Mouse (Mus musculus): ENCODE measurements around the gene Fam71b.
A peak's percentile ranks its signal among the peaks of the same experiment; 100 is the strongest.
"Not testable (repeated sequence)": the region's sequence is repeated elsewhere in the genome, so short reads cannot be mapped to it uniquely, and the experiment has no call there.

Fam71b gene

DNA sequence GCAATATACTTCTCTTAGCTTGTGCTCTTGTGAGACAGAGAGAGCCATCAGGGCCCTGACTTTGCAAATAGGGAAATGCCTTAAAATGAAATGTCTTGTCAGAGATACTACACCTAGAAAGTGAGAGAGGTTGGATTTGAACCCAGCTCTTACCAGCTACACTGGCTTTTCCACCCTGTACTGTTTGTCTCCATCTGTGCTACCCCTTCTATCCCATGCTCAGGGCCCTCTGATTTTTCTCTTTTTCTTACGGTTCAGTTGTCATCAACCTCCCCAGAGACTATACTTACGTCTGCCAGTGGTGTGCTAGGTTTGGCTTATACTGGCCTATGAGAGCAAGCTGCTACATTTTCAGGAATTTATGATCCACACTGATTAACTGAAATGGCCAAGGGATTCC is 11.4 kb upstream of the Fam71b start:
- no peak for DNase-seq (ENCODE audit: low spot score in 2 of 2)

DNA sequence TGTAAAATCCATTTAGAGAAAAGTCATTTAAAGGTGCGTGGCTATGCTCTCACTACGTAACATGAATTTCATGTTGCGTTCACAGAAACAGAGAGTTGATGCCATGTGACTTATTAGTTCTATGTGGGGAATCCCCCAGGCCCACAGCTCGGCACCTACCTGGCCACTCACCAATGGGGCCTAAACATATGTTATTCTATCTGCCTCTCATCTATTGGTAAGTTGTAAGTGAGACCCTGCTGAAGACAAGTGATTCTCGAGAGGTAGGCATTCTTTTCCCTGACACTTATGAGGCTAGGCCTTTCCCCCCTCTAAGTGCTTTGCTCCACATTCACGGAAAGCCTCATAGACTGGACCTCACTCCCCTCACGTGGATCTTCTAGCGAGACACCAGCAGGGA is 9.8 kb upstream of the Fam71b start:
- DNase-seq (ENCODE audit: low spot score in 2 of 2): no peak

DNA sequence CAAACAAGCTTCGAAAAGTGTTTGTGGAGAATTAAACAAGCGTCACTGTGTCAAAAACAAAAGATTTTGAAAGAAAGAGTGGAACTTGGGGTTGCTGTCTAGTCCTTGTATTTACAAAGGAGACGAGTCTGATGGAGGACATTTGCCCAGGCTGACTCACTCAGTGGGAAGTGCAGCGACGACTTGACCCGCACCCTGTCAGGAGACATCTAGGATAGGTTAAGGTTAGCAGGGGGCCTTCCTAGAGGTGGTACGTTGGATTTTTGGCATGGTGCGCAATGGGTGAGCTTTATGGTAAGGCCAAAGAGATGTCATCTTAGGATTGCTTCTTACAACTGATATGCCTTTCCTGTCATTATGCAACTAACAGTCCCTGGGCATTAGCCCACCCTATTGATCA is 9.3 kb upstream of the Fam71b start:
- no peak for DNase-seq (ENCODE audit: low spot score in 2 of 2)

DNA sequence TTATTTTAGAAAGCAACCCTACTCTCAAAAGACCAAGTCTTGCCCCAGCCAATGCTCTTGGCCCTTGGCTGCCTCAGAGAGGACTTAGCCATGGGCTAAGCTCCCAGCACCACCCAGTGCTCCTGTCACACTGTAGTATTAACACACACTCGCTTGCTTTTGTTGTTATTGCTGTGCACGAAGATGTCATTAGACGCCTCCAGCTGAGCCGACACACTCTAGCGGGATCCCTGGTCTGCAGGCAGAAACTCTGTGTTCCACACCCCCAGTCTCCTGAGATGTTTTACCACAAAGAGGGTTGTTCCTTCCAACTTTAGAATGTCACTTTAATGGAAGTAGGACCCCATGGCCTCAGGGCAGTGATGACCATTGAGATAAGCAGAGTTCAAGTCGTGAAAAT is 7.9 kb upstream of the Fam71b start:
- DNase-seq (ENCODE audit: low spot score in 2 of 2): no peak

DNA sequence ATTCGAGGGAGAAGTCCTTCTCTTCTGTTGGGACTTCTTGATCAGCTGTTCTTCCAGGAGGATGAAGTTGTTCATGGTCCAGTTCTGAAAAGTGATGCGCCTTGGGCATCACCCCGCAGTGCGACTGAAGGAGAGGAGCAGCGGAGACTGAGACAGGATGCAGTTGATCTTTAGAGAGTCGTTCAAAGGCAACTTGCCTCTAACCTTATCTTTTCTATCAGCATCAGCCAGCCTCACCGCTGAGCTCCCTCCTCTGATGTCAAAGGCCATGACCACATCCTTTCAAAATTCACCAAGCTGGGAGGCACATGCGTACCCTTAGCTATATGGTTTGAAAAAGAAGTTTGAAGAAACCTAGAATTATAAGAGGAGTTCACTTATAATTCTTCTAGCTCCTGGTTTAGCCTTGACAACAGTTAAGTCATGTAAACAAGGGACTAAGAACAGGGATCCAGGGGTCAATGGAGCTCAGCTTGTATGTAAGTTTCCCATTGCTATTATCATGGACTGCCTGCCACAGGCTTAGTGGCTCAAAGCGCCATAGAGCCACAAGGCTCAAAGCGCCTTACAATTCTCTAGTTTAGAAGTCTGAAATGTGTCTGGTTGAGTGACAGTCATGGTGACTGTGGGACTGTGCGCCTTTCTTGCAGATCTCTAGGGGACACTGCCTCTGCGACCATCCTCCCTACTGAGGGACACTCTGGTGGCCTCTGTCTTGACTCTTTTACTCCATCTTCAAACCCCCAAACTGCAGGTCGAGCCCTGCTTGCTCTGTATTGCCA is 6.8 kb upstream of the Fam71b start, which contains the start of gene Itk:
TSS of gene Itk (minus strand) at position 180 of the 782 bp plus-strand sequence.
- no peak for DNase-seq (ENCODE audit: low spot score in 2 of 2)

DNA sequence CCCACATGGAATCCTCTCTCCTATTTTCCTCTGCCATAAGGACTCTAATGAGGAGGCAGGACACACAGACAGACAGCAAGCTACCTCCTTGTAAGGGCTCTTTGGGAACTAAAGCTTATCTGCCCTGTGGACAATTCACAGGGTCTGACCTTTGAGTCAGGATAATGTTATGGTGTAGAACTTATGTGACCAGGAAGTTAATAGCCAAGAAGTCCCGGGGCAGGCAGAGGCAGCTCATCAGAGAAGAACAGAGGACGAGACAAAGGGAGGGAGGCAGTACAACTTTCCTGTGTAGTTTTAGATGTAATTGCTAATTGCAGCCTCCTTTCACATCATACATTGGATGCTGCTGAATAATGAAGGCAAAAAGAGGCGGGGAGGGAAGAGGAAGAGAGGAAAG is 5.7 kb upstream of the Fam71b start:
- no peak for DNase-seq (ENCODE audit: low spot score in 2 of 2)

DNA sequence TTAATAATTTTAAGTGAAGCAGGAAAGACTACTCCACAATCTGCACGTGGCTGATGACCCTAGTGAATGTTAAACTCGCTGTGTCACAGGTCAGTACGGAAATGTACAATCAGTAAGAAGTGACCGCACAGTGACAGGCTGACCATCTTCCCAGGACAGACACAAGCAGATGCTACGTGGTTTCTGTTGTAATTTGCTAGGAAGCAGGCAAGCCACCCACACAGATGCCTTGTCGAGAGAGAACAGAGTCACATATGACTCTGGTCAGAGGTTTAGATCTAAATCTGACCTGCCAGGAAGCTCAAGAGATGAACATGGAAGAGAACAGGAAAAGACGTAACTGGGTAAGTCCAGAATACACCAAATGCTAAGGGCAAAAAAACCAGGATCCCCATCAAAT is 3.5 kb upstream of the Fam71b start:
- no peak for DNase-seq (ENCODE audit: low spot score in 2 of 2)

DNA sequence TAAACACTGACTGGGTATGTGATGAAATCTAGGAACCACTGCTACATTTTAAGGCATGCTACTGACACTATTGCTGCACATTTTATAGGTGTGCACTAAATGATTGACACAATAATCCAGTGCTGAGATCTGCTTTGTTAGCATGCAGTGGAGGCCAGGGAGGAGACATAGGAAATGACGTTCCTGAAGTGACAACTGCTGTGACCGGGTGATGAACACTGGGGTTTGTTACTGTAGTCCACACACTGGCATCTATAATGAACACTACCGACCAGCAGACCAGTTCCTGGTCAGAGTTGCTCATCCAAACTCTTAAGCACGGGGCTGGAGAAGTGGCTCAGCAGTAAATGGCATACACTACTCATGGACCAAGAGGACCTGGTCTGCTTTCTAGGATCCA is 2.9 kb upstream of the Fam71b start:
- DNase-seq (ENCODE audit: low spot score in 2 of 2): no peak

DNA sequence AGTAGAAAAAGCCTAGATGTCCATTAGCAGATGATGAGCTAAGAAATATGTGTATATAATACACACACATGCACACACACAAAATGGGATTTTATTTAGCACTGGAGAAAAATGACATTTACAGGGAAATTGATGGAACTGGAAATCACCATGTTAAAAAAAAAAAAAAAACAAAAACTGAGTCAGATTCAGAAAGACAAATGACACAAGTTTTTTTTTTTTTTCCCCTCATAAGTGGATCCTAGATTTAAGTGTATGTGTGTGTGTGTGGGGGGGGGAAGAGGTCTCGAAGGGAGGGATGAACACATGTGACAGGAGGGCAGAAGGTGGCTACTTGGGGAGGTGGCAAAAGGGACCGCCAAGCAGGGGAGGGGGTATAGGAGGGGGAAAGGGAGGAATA is 1.3 kb upstream of the Fam71b start:
- DNase-seq (ENCODE audit: low spot score in 2 of 2): no peak

DNA sequence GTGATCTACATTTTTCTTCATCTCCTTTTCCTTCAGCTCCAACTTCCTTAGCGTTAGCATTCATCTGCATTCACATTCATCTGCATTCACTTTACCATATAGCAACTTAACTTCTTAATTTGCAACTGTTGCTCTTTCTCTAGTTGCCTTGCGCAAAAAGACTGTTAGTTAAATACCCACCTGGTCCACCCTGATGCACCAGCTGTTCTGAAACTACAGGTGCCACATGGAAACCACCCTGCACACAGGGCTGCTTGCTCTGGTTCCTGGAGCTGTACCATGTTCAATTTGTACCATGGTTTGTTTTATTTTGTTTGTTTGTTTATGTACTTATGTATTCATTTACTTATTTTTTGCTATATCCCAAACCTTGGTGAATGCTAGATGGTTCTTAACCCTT is 661 bp upstream of the Fam71b start:
- no peak for DNase-seq (ENCODE audit: low spot score in 2 of 2)

DNA sequence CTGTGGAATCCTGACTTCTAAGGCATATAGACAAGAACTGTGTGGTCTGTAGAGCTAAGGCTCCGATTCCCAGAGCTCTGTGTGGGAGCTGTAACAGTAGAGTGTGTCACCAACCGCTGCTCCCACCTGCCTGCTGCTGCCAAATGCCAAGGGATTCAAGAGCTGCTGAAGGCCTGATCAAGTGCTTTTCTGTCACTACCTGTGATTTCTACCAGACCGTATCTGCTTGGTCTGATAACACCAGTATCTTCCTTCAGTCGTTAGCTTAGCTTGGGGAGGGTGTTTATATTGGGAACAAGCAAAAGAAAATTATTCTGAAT is 461 bp downstream of the Fam71b start:
- DNase-seq (ENCODE audit: low spot score in 2 of 2): no peak

DNA sequence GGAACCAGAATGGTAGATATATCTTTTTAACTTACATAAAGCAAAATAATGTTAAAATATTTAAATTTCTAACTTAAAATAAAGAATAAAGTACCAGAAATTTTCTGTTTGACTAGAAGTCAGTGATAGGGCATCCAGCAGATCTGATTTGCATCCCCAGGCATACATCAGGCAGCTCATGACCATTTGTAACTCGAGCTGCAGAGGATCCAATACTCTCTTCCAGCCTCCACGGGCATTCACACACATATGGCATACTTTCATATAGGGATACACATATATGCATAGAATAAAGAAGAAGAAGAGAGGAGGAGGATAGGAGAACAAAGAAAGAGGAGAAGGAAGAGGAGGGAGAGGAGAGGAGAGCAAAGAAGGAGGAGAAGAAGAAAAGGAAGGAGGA is 1.5 kb downstream of the Fam71b start:
- no peak for DNase-seq (ENCODE audit: low spot score in 2 of 2)

DNA sequence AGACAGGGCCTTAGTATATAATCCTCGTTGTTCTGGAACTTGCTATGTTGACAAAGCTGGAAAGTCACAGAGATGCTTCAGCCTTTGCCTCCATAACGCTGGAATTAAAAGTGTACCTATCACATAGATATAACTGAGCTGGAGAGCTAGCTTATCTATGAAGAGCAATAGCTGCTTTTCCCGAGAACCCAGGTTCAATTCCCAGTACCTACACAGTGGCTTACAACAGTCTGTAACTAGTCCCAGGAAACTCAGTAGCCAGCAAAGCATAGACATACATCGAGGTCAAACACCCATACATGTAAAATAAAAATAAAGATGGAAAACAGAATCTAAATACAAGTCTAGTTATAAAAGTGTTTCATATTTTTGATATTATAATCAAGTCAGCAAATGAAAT is 2.1 kb downstream of the Fam71b start:
- DNase-seq (ENCODE audit: low spot score in 2 of 2): no peak

DNA sequence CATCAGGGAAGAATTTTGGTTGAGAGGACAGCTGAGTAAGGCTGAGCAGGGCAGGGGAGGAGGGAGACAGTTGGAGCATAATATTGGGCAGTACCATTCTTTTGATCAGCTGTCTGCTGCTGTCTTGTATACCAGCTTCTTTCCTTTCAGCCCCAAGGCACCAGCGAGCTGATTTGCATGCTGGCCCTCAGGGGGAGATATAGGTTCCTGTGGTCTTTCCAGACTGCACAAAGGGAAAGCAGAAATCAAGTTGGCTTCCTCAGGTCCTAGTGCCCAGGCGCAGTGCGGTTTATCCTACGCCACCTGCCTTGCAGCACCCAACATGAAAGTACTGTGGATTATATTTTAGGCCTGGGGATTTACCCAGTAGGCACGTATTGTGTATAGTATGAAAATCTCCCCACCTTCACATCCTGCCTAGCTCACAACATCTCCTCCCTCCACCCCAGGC is 2.6 kb downstream of the Fam71b start:
- DNase-seq (ENCODE audit: low spot score in 2 of 2): peak in 1 of 2 experiments; percentile 32

DNA sequence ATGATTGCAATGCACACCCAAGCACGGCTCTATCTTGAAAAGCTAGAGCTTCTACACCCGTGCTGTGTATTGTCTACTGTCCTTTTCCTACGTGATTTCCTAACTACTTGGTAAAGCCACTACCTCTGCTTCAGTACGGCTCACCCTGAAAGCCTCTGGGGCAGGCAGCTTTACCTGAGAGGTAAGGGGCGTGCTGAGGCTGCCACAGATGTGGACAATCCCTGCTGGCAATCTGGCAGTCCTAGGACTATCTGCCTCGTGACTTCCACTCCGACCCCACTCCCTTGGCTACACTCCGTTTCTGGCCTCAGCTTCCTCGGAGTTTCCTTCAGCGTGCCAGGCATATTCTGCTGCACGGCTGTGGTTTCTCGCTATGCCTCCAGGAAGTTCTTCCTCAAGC is 5.2 kb downstream of the Fam71b start:
- no peak for DNase-seq (ENCODE audit: low spot score in 2 of 2)

DNA sequence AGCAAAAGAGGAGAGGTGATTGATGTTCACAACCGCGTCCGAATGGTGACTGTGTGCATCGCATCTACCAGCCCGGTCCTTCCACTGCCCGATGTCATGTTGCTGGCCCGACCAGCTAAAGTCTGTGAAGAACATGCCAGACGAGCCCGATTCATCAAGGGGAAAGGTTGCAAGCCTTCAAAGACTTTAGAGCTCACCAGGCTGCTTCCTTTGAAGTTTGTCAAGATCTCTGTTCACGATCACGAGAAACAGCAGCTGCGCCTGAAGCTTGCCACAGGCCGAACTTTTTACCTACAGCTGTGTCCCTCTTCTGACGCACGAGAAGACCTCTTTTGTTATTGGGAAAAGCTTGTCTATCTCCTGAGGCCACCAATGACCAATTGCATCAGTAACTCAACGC is 8.6 kb downstream of the Fam71b start:
- no peak for DNase-seq (ENCODE audit: low spot score in 2 of 2)

DNA sequence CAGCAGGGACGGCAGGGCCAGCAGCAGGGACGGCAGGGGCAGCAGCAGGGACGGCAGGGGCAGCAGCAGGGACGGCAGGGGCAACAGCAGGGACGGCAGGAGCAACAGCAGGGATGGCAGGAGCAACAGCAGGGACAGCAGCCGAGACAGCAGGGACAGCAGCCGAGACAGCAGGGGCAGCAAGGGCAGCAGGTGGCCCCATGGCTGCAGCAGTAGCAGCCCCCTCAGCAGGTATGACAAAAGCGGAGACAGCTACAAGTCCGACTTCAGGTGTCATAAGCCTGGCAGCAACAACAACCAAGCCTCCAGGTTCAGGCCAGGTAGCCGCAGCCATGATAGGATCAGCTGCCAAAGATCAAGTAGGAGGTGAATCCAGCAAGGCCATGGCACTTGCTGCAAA is 10.4 kb downstream of the Fam71b start:
- no peak for DNase-seq (ENCODE audit: low spot score in 2 of 2)

DNA sequence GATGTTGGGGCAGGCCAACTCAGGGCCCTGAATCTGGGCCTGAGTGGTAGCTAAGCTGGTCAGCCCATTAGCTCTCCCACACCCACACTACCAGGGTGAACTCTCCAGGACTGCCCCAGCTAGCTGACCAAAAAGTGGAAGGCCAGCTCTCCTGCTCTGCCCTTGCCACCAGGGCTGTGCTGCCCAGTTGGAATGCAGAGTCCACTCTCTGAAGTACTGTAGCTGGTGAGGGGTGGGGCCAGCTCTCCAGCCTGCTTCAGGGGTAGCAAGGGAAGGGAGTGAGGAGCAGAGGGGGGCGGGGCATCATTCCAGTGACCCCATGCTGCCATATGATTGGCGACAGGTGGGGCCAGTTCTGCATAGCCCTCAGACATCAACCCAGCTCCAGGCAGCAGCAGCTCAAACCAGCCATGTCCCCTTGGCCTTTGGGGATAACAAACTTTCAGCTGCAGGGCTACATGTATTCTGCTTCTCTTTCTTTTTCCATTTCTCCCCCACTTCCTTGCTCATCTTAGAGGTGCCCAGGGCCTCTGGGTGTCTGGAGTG is 13.7 kb downstream of the Fam71b start:
- DNase-seq (ENCODE audit: low spot score in 2 of 2): no peak

DNA sequence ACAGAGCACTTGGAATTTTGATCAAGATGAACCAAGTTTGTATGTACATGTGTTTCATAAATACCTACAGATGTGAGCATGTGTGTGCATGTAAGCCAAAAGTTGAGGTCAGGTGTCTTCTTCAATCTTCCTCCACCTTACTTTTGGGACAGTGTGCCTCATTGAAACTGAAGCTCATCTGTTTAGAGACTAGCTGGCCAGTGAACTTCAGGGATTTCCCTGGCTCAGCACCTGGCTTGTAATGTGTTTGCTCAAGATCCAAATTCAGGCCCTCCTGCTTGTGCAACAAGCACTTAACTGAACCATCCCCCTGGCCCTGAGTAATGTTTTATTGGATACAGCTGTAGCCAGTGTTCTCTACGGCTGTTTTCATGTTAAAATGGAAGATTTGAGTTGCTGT is 22.1 kb downstream of the Fam71b start:
- no peak for DNase-seq (ENCODE audit: low spot score in 2 of 2)

DNA sequence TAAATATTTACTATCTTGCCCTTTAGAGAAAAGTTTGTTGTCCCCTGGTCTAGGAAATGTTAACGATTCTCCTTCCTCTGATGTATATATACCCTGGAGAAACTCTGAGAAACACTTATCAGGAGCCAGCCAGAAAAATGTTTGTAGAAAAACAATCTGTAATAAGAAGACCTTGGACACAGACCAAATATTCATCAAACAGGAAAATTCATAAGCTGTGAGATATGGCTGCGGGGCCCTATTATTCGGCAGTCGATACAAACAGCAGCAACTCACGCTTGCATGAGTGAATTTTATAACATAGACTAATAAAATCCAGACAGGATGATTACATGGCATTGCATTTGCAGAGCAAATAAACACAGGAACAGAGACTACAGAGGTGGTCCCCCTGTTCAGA is 22.5 kb downstream of the Fam71b start:
- DNase-seq (ENCODE audit: low spot score in 2 of 2): no peak

DNA sequence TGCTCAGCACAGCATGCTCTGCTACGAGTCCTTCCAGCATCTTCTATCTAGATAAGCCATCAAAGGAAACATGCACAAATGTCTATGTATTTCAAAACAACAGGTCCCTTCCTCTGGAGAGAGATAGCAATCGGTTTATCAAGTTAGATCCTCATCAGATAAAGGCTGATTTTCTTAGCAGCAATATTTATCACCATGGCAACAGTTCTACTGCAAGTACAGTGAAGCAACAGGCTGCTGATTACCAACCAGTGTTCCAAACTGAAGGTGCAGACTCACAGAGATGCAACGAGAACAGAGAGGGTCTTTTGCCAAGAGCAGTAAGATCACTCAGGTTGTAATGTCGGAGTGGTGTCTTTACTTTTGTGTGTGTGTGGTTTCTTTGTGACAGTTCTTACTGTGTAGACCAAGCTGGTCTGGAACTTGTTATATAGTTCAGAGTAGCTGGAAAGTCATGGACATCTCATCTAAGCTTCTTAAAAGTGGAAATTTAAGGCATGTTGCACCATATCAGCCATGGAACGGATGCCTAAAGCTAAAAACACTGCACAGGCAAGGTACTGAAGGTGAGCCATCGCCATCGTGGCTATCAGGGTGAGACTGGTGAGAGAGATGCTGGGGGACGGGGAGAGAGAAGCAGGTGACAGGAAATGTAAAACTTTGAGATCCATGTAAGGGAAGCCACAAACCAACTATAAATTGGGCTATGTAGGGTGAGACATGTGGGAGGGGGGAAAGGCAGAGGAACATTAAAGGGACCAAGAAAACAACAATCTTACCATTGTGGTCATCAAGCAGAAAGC is 24.9 kb downstream of the Fam71b start:
- no peak for DNase-seq (ENCODE audit: low spot score in 2 of 2)

DNA sequence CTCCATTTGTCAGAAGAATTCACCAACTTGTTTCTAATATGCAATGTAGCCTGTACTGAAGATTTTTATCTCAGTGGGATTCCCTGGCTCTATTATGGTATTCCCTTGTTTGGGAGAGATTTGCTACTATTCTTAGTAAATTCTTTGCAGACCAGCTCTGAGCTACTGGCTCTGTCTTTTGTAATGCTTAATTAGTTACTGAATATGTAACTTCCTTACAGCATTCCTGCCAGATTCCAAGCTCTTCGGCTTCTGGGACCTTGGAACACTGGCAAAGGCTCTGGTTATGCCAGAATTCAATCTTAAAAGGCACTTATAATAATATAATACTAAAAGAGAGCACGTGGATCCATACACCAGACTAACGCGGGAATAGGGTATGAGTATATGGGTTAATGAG is 31.8 kb downstream of the Fam71b start:
- DNase-seq (ENCODE audit: low spot score in 2 of 2): not testable (repeated sequence)

DNA sequence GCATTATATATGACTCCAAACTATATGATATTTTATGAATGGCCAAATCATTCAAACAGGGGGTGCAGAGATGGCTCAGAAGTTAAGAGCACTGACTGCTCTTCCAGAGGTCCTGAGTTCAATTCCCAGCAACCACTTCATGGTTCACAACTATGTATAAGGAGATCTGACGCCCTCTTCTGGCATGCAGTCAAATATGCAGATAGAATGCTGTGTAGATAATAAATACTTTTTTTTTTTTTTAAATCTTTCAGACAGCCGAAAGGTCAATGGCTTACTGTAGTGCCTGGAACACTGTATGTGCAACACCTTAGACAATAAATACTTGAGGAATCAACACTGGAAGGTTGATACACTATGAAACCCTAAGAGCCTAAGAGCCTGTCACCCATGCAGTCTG is 33.8 kb downstream of the Fam71b start:
- DNase-seq (ENCODE audit: low spot score in 2 of 2): no peak

Data from spleen, postnatal 14 days (tissue).